Mouse (Mus musculus): ENCODE measurements around the gene Nudcd3.
A peak's percentile ranks its signal among the peaks of the same experiment; 100 is the strongest.

Nudcd3 gene

GRCm38 (mm10) chr11:6178673-6179166 is 21.5 kb downstream of the Nudcd3 start:
- DNase-seq (ENCODE audit: low spot score): no peak

GRCm38 (mm10) chr11:6177781-6178420 is 22.3 kb downstream of the Nudcd3 start:
- DNase-seq (ENCODE audit: low spot score): no peak

- no peak for DNase-seq (ENCODE audit: low spot score)
Observed at GRCm38 (mm10) chr11:6175506-6175905, 24.7 kb downstream of the Nudcd3 start.

- peak; percentile 12 for DNase-seq (ENCODE audit: low spot score)
Observed at GRCm38 (mm10) chr11:6174719-6175118, 25.5 kb downstream of the Nudcd3 start.

- no peak for DNase-seq (ENCODE audit: low spot score)
Observed at GRCm38 (mm10) chr11:6169041-6169663, 31.1 kb downstream of the Nudcd3 start.

- DNase-seq (ENCODE audit: low spot score): no peak
Observed at GRCm38 (mm10) chr11:6166351-6166750, 33.9 kb downstream of the Nudcd3 start.

GRCm38 (mm10) chr11:6165391-6166081 is 34.7 kb downstream of the Nudcd3 start:
- no peak for DNase-seq (ENCODE audit: low spot score)

- no peak for DNase-seq (ENCODE audit: low spot score)
Observed at GRCm38 (mm10) chr11:6164781-6165180, 35.4 kb downstream of the Nudcd3 start.

- no peak for DNase-seq (ENCODE audit: low spot score)
Observed at GRCm38 (mm10) chr11:6163706-6164105, 36.5 kb downstream of the Nudcd3 start.

- no peak for DNase-seq (ENCODE audit: low spot score)
Observed at GRCm38 (mm10) chr11:6163062-6163461, 37.2 kb downstream of the Nudcd3 start.

- no peak for DNase-seq (ENCODE audit: low spot score)
Observed at GRCm38 (mm10) chr11:6161549-6161948, 38.7 kb downstream of the Nudcd3 start.

GRCm38 (mm10) chr11:6160663-6161271 is 39.4 kb downstream of the Nudcd3 start:
- no peak for DNase-seq (ENCODE audit: low spot score)

- no peak for DNase-seq (ENCODE audit: low spot score)
Observed at GRCm38 (mm10) chr11:6159704-6160275, 40.4 kb downstream of the Nudcd3 start.

- DNase-seq (ENCODE audit: low spot score): no peak
Observed at GRCm38 (mm10) chr11:6158515-6158914, 41.7 kb downstream of the Nudcd3 start.

- no peak for DNase-seq (ENCODE audit: low spot score)
Observed at GRCm38 (mm10) chr11:6157119-6157518, 43.1 kb downstream of the Nudcd3 start.

- DNase-seq (ENCODE audit: low spot score): no peak
Observed at GRCm38 (mm10) chr11:6156651-6157050, 43.6 kb downstream of the Nudcd3 start.

GRCm38 (mm10) chr11:6154211-6154701 is 46.0 kb downstream of the Nudcd3 start:
- no peak for DNase-seq (ENCODE audit: low spot score)

GRCm38 (mm10) chr11:6152864-6153263 is 47.4 kb downstream of the Nudcd3 start:
- DNase-seq (ENCODE audit: low spot score): no peak

GRCm38 (mm10) chr11:6138233-6138950 is 61.8 kb downstream of the Nudcd3 start:
- no peak for DNase-seq (ENCODE audit: low spot score)

- DNase-seq (ENCODE audit: low spot score): no peak
Observed at GRCm38 (mm10) chr11:6132886-6133285, 67.3 kb downstream of the Nudcd3 start.

- DNase-seq (ENCODE audit: low spot score): no peak
Observed at GRCm38 (mm10) chr11:6130578-6130977, 69.6 kb downstream of the Nudcd3 start.
